Mouse (Mus musculus) ES-Bruce4 (cell line): Measurements from ENCODE around the gene Rims4.

Source experiments
- CTCF ChIP-seq: IDR thresholded peaks from one replicate; pipeline ENCODE4 v1.8.1; 2011; ENCODE audit warnings: low read depth, low read length
- EP300 ChIP-seq: IDR thresholded peaks from 2 replicates; pipeline ENCODE4 v1.6.1; 2011; ENCODE audit warnings: low read depth, low read length; ENCODE audit not compliant: insufficient read depth

GRCm38 (mm10) chr2:163889411-163889810, 29.1 kb downstream of the Rims4 start:
- TF ChIP-seq EP300, result no peak
- no peak for TF ChIP-seq CTCF
